Mouse (Mus musculus) heart, adult 2 months (tissue): ENCODE results near the gene Cd180.

Experiments used
- CTCF ChIP-seq: fragments of 200-600 bp; IDR thresholded peaks from 2 replicates; pipeline ENCODE4 v1.8.1; 2022; ENCODE audit warnings: antibody characterized with exemption, mild to moderate bottlenecking, moderate library complexity
- EP300 ChIP-seq: fragments of 200-500 bp; IDR thresholded peaks from 2 replicates; pipeline ENCODE4 v1.6.1; 2011; ENCODE audit warnings: low read depth, low read length, control low read depth; ENCODE audit not compliant: insufficient read depth

GRCm38 (mm10) chr13:102694154-102694553 lies 796 bp downstream of the Cd180 start:
- no peak for TF ChIP-seq EP300
- TF ChIP-seq CTCF = no peak
